Comparison of ENCODE assay signal across 16 mouse cellular contexts in the genomic region with DNA sequence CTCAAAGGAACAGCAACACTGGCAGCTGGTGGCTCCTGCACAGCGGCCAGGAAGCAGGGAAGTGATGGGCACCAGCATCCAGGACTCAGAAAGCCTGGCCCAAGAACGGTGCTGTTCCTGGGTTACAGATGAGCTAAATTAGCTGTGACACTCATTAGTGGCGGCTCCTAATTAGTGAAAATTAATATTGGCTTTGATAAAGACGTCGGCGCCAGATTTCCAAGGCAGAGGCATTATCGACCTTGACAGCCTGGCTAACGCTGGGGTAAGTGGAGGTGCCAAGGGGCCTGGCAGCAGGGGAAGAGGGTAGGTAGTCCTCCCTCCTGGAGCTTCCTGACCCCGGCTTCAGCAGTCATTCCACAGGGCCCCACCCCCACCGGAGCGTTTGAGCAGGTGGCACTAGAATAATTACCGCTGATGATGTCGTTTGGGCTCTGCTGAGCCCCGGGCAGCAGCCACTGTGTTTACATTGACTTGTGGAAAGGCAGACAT.
DNase-seq lines count a peak whose midpoint lies in the region; ATAC-seq lines count a peak whose summit lies in the region.
"Had no signal": no experiment of that assay in that cellular context is flagged by ENCODE, and none has a peak within 500 bp of the region (broad histone marks: within the 10 kb centered on the region; RNA-seq: fewer than 3 reads in every experiment).

No protein-coding gene starts in this region.

- no peak overlapping the region for H3K9ac ChIP-seq in forebrain, embryonic 12.5 days
- H3K9ac ChIP-seq in hindbrain, embryonic 13.5 days, result no peak overlapping the region
- H3K9ac ChIP-seq in neural tube, embryonic 13.5 days, result no peak overlapping the region
- H3K9ac ChIP-seq: heart, embryonic 15.5 days; liver, embryonic 14.5 days had no signal

- no peak overlapping the region for H3K27ac ChIP-seq in forebrain, embryonic 12.5 days
- H3K27ac ChIP-seq in hindbrain, embryonic 13.5 days, result no peak overlapping the region
- H3K27ac ChIP-seq in neural tube, embryonic 13.5 days (replicated peaks), result peak overlapping the region; percentile 43
- H3K27ac ChIP-seq: heart, embryonic 15.5 days; liver, embryonic 14.5 days had no signal

- peak; percentile 68 for ATAC-seq in forebrain, embryonic 12.5 days (ENCODE audit: low FRiP score)
- peak; percentile 56 for ATAC-seq in hindbrain, embryonic 13.5 days (ENCODE audit: low FRiP score)
- peak; percentile 57 for ATAC-seq in neural tube, embryonic 13.5 days (ENCODE audit: low read depth)
- ATAC-seq: activated CD4-positive, CD25-positive, alpha-beta regulatory T cell, adult 4 months had no signal

- WGBS in forebrain, embryonic 12.5 days, result 34% methylated on average over 14 of the region's 14 CpGs
- 36% methylated on average over 14 of the region's 14 CpGs for WGBS in hindbrain, embryonic 13.5 days
- WGBS in neural tube, embryonic 13.5 days, result 25% methylated on average over 14 of the region's 14 CpGs

- peaks cover 9% of the 10 kb centered on the region; the same call in 1 of the 2 replicates for H3K27me3 ChIP-seq in forebrain, embryonic 12.5 days
- H3K27me3 ChIP-seq in hindbrain, embryonic 13.5 days, result peaks cover 6% of the 10 kb centered on the region
- 0 out of 2 replicates have a peak, but pooled peaks cover 5% of the 10 kb centered on the region for H3K27me3 ChIP-seq in neural tube, embryonic 13.5 days
- H3K27me3 ChIP-seq: heart, embryonic 15.5 days had no signal

- H3K36me3 ChIP-seq in forebrain, embryonic 12.5 days (replicated peaks), result no peaks in the 10 kb centered on the region
- H3K36me3 ChIP-seq in hindbrain, embryonic 13.5 days, result no peaks in the 10 kb centered on the region
- no peaks in the 10 kb centered on the region for H3K36me3 ChIP-seq in neural tube, embryonic 13.5 days
- H3K36me3 ChIP-seq: heart, embryonic 15.5 days had no signal

- H3K9me3 ChIP-seq in forebrain, embryonic 12.5 days, result peaks cover 7% of the 10 kb centered on the region
- H3K9me3 ChIP-seq in hindbrain, embryonic 13.5 days, result peaks cover 5% of the 10 kb centered on the region
- peaks cover 2% of the 10 kb centered on the region for H3K9me3 ChIP-seq in neural tube, embryonic 13.5 days

- H3K4me3 ChIP-seq in forebrain, embryonic 12.5 days (replicated peaks), result no peak overlapping the region
- H3K4me3 ChIP-seq in hindbrain, embryonic 13.5 days, result no peak overlapping the region
- no peak overlapping the region for H3K4me3 ChIP-seq in neural tube, embryonic 13.5 days
- H3K4me3 ChIP-seq: heart, embryonic 15.5 days had no signal

- peak; percentile 41 to 58 for DNase-seq in layer of hippocampus, postnatal 10 days (ENCODE audit: low spot score in 2 of 2)
- DNase-seq in layer of hippocampus, adult 8-10 months (ENCODE audit: low spot score in 2 of 2), result no peak
- no peak for DNase-seq in spleen, postnatal 10 days (ENCODE audit: low spot score in 2 of 2)
- DNase-seq in urinary bladder, postnatal 36 days (ENCODE audit: low spot score in 2 of 2), result no peak
- DNase-seq: cerebellum, adult 2 months; gastrocnemius, postnatal 36 days; kidney, postnatal 10 days; lung, postnatal 36 days; right cerebral cortex, adult 18-20 months; thymus, postnatal 25 days had no signal

- no peak overlapping the region for H3K4me2 ChIP-seq in forebrain, embryonic 12.5 days
- H3K4me2 ChIP-seq in hindbrain, embryonic 13.5 days, result no peak overlapping the region
- H3K4me2 ChIP-seq in neural tube, embryonic 13.5 days, result no peak overlapping the region
- H3K4me2 ChIP-seq: heart, embryonic 15.5 days had no signal

- H3K4me1 ChIP-seq in forebrain, embryonic 12.5 days, result peaks cover 18% of the 10 kb centered on the region
- peaks cover 34% of the 10 kb centered on the region for H3K4me1 ChIP-seq in hindbrain, embryonic 13.5 days (replicated peaks)
- peaks cover 30% of the 10 kb centered on the region for H3K4me1 ChIP-seq in neural tube, embryonic 13.5 days (replicated peaks)
- H3K4me1 ChIP-seq: heart, embryonic 15.5 days had no signal

Comparison
In these comparisons a context has a peak if more than half of its experiments do, and no peak if none do; other contexts are left out.
1. DNase-seq: peak in layer of hippocampus, postnatal 10 days (2 of 2); none in layer of hippocampus, adult 8-10 months (0 of 2), spleen, postnatal 10 days (0 of 2) and urinary bladder, postnatal 36 days (0 of 2).
2. Peak in every context shown above with its lines, with median percentiles within 50 percentile points of each other: ATAC-seq.